Mouse (Mus musculus) myocyte (in vitro differentiated cells): ENCODE data around the gene Serpina3c. TPM values are rescaled to one million over a fixed set of nuclear protein-coding genes. Genes with fewer than 3 reads are reported as not detected.

Experiments used
- H3K27me3 ChIP-seq: one replicate; pipeline ENCODE4 v1.6.1; 2011; ENCODE audit not compliant: control insufficient read depth, insufficient read depth, insufficient read length
- H3K36me3 ChIP-seq: one replicate; pipeline ENCODE4 v1.6.1; 2011; ENCODE audit not compliant: control insufficient read depth, insufficient read depth
- H3K4me2 ChIP-seq: one replicate; pipeline ENCODE4 v1.6.1; 2011; ENCODE audit warnings: low read depth, control low read depth
- H3K4me3 ChIP-seq: one replicate; pipeline ENCODE4 v1.5.1; 2011; ENCODE audit warnings: mild to moderate bottlenecking, control low read depth, moderate library complexity
- H3K79me2 ChIP-seq: one replicate; pipeline ENCODE4 v1.6.1; 2011; ENCODE audit not compliant: control insufficient read depth, insufficient read depth
- H3ac ChIP-seq: one replicate; pipeline ENCODE4 v1.6.1; 2011; ENCODE audit not compliant: control insufficient read depth, insufficient read length
- CEBPB ChIP-seq: IDR thresholded peaks from 2 replicates; pipeline ENCODE4 v1.6.1; 2011; ENCODE audit warnings: mild to moderate bottlenecking, moderate library complexity; ENCODE audit not compliant: poor library complexity, insufficient read depth, severe bottlenecking
- E2F4 ChIP-seq: IDR thresholded peaks from one replicate; pipeline ENCODE4 v1.6.1; 2011; ENCODE audit warnings: mild to moderate bottlenecking, control low read depth, moderate library complexity; ENCODE audit not compliant: insufficient read depth
- MAX ChIP-seq: IDR thresholded peaks from one replicate; pipeline ENCODE4 v1.6.1; 2011; ENCODE audit warnings: low read depth, mild to moderate bottlenecking, control low read depth
- MYOD1 ChIP-seq, 3 experiments: IDR thresholded peaks; one replicate each; pipeline ENCODE4 v1.6.1; 2011; ENCODE audit warnings: control low read depth in 2 of 3, low read depth in 2 of 3, mild to moderate bottlenecking in 2 of 3, moderate library complexity in 1 of 3; ENCODE audit not compliant: insufficient read length in 2 of 3, control insufficient read depth in 1 of 3
- MYOG ChIP-seq, 3 experiments: IDR thresholded peaks; one replicate each; pipeline ENCODE4 v1.6.1; 2011; ENCODE audit warnings: control low read depth in 2 of 3, low read depth in 2 of 3, mild to moderate bottlenecking in 2 of 3; ENCODE audit not compliant: insufficient read length in 2 of 3, control insufficient read depth in 1 of 3, insufficient read depth in 1 of 3
- POLR2A ChIP-seq: IDR thresholded peaks from one replicate; pipeline ENCODE4 v1.6.1; 2011; ENCODE audit warnings: low read depth, mild to moderate bottlenecking, control low read depth, moderate library complexity; ENCODE audit not compliant: insufficient read length
- POLR2AphosphoS2 ChIP-seq: IDR thresholded peaks from one replicate; pipeline ENCODE4 v1.6.1; 2011; ENCODE audit warnings: low read depth, control low read depth; ENCODE audit not compliant: insufficient read length
- REST ChIP-seq: IDR thresholded peaks from one replicate; pipeline ENCODE4 v1.6.1; 2011; ENCODE audit warnings: mild to moderate bottlenecking, control low read depth, moderate library complexity; ENCODE audit not compliant: insufficient read depth, insufficient read length
- SRF ChIP-seq: IDR thresholded peaks from one replicate; pipeline ENCODE4 v1.6.1; 2011; ENCODE audit warnings: low read depth; ENCODE audit not compliant: control insufficient read depth, insufficient read length
- TCF12 ChIP-seq: IDR thresholded peaks from one replicate; pipeline ENCODE4 v1.6.1; 2011; ENCODE audit warnings: mild to moderate bottlenecking, control low read depth; ENCODE audit not compliant: poor library complexity, insufficient read depth, severe bottlenecking
- TCF3 ChIP-seq: IDR thresholded peaks from one replicate; pipeline ENCODE4 v1.6.1; 2011; ENCODE audit warnings: low read depth, control low read depth; ENCODE audit not compliant: insufficient read length
- USF1 ChIP-seq: IDR thresholded peaks from one replicate; pipeline ENCODE4 v1.6.1; 2011; ENCODE audit warnings: low read depth, mild to moderate bottlenecking, control low read depth, moderate library complexity
- polyA plus RNA-seq: library from polyadenylated mRNA; unstranded; fragments of >200 nt; fragmentation: generic; extraction: Trizol; gene quantifications from one replicate; pipeline ENCODE4 v1.2.1, GENCODE M21; 2012; ENCODE audit warnings: missing spikeins

Gene Serpina3c
- polyA plus RNA-seq = not detected

GRCm38 (mm10) chr12:104153656-104154055 is at the start of gene Serpina3c:
Gene Serpina3c, minus strand, starts transcription at chr12:104153870.
- H3ac ChIP-seq = no peak within 1 kb of the TSS
- no peaks in the 10 kb centered on the region for H3K36me3 ChIP-seq
- no peak within 1 kb of the TSS for H3K4me3 ChIP-seq
- no peaks in the 10 kb centered on the region for H3K79me2 ChIP-seq
- no peak for TF ChIP-seq USF1
- no peak for TF ChIP-seq SRF
- no peak for TF ChIP-seq POLR2A
- no peak for TF ChIP-seq TCF3
- TF ChIP-seq E2F4 = no peak
- TF ChIP-seq MYOG (IDR thresholded peaks at IDR 0.05; ENCODE audit: control insufficient read depth in 1 of 3, insufficient read depth in 1 of 3, insufficient read length in 2 of 3, low read depth in 2 of 3) = no peak
- no peak for TF ChIP-seq POLR2AphosphoS2
- no peak for TF ChIP-seq MAX
- no peak for TF ChIP-seq MYOD1 (IDR thresholded peaks at IDR 0.05; ENCODE audit: control insufficient read depth in 1 of 3, insufficient read length in 2 of 3, low read depth in 2 of 3)
- no peak within 1 kb of the TSS for H3K4me2 ChIP-seq
- no peaks in the 10 kb centered on the region for H3K27me3 ChIP-seq

- TF ChIP-seq E2F4 = no peak
- no peak for TF ChIP-seq MAX
- no peak for TF ChIP-seq CEBPB
- Histone ChIP-seq H3K4me3 (no peak overlapping the region), H3K4me2 (no peak overlapping the region), H3ac (no peak overlapping the region), H3K79me2 (no peaks in the 10 kb centered on the region), H3K36me3 (no peaks in the 10 kb centered on the region), H3K27me3 (no peaks in the 10 kb centered on the region)
Observed at GRCm38 (mm10) chr12:104190852-104191251, 37.2 kb upstream of the Serpina3c start.

GRCm38 (mm10) chr12:104189246-104189645 is 35.6 kb upstream of the Serpina3c start:
- H3K36me3 ChIP-seq = no peaks in the 10 kb centered on the region
- H3ac ChIP-seq = no peak overlapping the region
- no peak overlapping the region for H3K4me2 ChIP-seq
- TF ChIP-seq MAX = no peak
- no peak for TF ChIP-seq MYOG (IDR thresholded peaks at IDR 0.05; ENCODE audit: control insufficient read depth in 1 of 3, insufficient read depth in 1 of 3, insufficient read length in 2 of 3, low read depth in 2 of 3)
- TF ChIP-seq CEBPB = no peak
- TF ChIP-seq USF1 = no peak
- no peak for TF ChIP-seq TCF12
- no peak for TF ChIP-seq REST
- TF ChIP-seq SRF = no peak
- no peak for TF ChIP-seq E2F4
- TF ChIP-seq MYOD1 (IDR thresholded peaks at IDR 0.05; ENCODE audit: control insufficient read depth in 1 of 3, insufficient read length in 2 of 3, low read depth in 2 of 3) = no peak
- TF ChIP-seq POLR2AphosphoS2 = no peak
- TF ChIP-seq TCF3 = no peak
- no peak for TF ChIP-seq POLR2A
- no peaks in the 10 kb centered on the region for H3K27me3 ChIP-seq
- H3K79me2 ChIP-seq = no peaks in the 10 kb centered on the region
- H3K4me3 ChIP-seq = no peak overlapping the region

- H3ac ChIP-seq = no peak overlapping the region
- no peak overlapping the region for H3K4me2 ChIP-seq
- no peak for TF ChIP-seq POLR2AphosphoS2
- TF ChIP-seq USF1 = peak; percentile 77
- TF ChIP-seq TCF12 = no peak
- no peak for TF ChIP-seq SRF
- no peaks in the 10 kb centered on the region for H3K79me2 ChIP-seq
- no peaks in the 10 kb centered on the region for H3K36me3 ChIP-seq
- H3K27me3 ChIP-seq = no peaks in the 10 kb centered on the region
- no peak overlapping the region for H3K4me3 ChIP-seq
Observed at GRCm38 (mm10) chr12:104186041-104186581, 32.4 kb upstream of the Serpina3c start.

- Histone ChIP-seq H3K79me2 (no peaks in the 10 kb centered on the region), H3K27me3 (no peaks in the 10 kb centered on the region), H3ac (no peak overlapping the region), H3K4me2 (no peak overlapping the region), H3K36me3 (no peaks in the 10 kb centered on the region), H3K4me3 (no peak overlapping the region)
- TF ChIP-seq E2F4 (no peak), MAX (no peak), CEBPB (no peak), USF1 (no peak), MYOD1 (IDR thresholded peaks at IDR 0.05; ENCODE audit: control insufficient read depth in 1 of 3, insufficient read length in 2 of 3, low read depth in 2 of 3) (no peak), TCF3 (no peak), POLR2AphosphoS2 (no peak), SRF (no peak), POLR2A (no peak), REST (no peak), TCF12 (no peak), MYOG (IDR thresholded peaks at IDR 0.05; ENCODE audit: control insufficient read depth in 1 of 3, insufficient read depth in 1 of 3, insufficient read length in 2 of 3, low read depth in 2 of 3) (no peak)
Observed at GRCm38 (mm10) chr12:104185046-104185445, 31.4 kb upstream of the Serpina3c start.
